Mouse (Mus musculus): ENCODE measurements around the gene Dab2. TPM values are rescaled to one million over a fixed set of nuclear protein-coding genes. Genes with fewer than 3 reads are reported as not detected.

Gene Dab2
- polyA plus RNA-seq, 1 experiment, result 11.7 TPM

DNA sequence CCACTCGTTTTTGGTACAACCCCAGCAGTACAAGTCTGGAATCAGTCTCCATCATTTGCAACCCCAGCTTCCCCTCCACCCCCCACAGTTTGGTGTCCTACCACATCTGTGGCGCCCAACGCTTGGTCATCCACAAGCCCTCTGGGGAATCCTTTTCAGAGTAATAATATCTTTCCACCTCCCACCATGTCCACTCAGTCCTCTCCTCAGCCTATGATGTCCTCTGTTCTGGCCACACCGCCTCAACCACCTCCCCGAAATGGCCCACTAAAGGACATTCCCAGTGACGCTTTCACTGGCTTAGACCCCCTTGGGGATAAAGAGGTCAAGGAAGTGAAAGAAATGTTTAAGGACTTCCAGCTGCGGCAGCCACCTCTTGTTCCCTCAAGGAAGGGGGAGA lies 135.7 kb downstream of the Dab2 start:
- H3K4me1 ChIP-seq (ENCODE audit: control insufficient read depth, insufficient read depth, low read length), result no peaks in the 10 kb centered on the region
- H3K27ac ChIP-seq (ENCODE audit: insufficient read depth, low read length), result no peak overlapping the region
- H3K4me3 ChIP-seq (ENCODE audit: insufficient read depth, low read length), result no peak overlapping the region
- TF ChIP-seq POLR2A (IDR thresholded peaks at IDR 0.05; ENCODE audit: extremely low read depth, insufficient read depth, low read length) (no peak), CTCF (IDR thresholded peaks at IDR 0.05; ENCODE audit: extremely low read depth, insufficient read depth, low read length) (no peak)

DNA sequence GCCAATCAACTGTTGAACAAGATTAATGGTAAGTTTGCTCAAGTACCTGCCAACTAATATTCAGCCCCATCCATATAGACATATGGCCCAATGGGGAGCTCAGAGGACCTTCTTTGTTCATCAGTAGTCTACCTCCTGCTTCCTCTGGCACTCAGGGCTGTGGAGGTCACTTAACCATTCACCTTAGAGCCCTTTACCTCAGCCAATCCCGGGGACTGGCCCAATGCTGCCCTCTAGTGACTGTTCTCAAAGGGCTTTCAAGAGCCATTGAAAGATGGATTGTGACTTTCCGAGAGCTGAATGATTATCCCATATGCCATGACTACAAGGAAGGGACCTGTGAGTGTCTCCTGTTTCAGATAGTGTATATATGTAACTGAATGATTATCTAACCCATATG lies 136.2 kb downstream of the Dab2 start:
- Histone ChIP-seq H3K4me1 (ENCODE audit: control insufficient read depth, insufficient read depth, low read length) (no peaks in the 10 kb centered on the region), H3K27ac (ENCODE audit: insufficient read depth, low read length) (no peak overlapping the region), H3K4me3 (ENCODE audit: insufficient read depth, low read length) (no peak overlapping the region)
- no peak for TF ChIP-seq POLR2A (IDR thresholded peaks at IDR 0.05; ENCODE audit: extremely low read depth, insufficient read depth, low read length)
- peak; percentile 56; the same call in 1 of the 2 replicates for TF ChIP-seq CTCF (IDR thresholded peaks at IDR 0.05; ENCODE audit: extremely low read depth, insufficient read depth, low read length)

DNA sequence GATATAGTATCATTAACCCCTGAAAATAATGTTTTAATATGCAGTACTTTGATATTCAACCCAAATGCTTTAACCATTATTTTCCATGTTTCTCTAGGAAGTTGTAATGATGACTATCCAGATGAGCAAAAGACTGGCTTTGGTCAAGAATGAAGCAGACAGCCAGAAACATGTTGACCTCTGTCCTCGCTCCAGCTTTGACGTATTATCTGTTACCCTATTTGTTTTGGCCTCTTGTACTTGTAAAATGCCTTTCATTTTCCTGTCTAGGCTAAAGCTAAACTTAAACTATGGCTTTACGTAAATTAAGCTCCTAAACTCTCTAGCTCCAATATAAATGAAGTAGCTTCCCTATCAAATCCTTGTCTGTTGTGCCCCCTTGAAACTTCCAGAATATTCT lies 139.1 kb downstream of the Dab2 start:
- Histone ChIP-seq H3K4me1 (ENCODE audit: control insufficient read depth, insufficient read depth, low read length) (no peaks in the 10 kb centered on the region), H3K27ac (ENCODE audit: insufficient read depth, low read length) (no peak overlapping the region), H3K4me3 (ENCODE audit: insufficient read depth, low read length) (no peak overlapping the region)
- TF ChIP-seq CTCF (IDR thresholded peaks at IDR 0.05; ENCODE audit: extremely low read depth, insufficient read depth, low read length) (no peak), POLR2A (IDR thresholded peaks at IDR 0.05; ENCODE audit: extremely low read depth, insufficient read depth, low read length) (no peak)

DNA sequence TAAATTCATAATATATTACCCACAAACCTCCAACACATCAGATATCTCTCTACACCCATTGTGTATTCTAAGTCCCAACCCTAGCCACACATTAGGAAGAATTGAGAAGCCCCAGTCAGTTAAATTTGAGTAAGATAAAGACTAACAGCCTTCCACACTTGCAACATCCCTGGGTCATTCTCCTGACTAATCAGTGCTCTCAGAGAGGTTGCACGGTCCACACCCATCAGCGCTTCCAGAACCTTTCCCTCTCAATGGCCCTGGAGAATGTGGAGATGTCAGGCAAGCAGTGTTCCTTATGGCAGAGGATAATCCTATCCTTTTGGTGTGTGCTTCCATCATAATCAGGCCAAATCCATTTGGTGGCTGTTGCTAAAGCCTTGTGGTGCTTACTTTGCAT lies 144.9 kb downstream of the Dab2 start:
- TF ChIP-seq CTCF (IDR thresholded peaks at IDR 0.05; ENCODE audit: extremely low read depth, insufficient read depth, low read length) (no peak), POLR2A (IDR thresholded peaks at IDR 0.05; ENCODE audit: extremely low read depth, insufficient read depth, low read length) (no peak)
- Histone ChIP-seq H3K4me3 (ENCODE audit: insufficient read depth, low read length) (no peak overlapping the region), H3K4me1 (ENCODE audit: control insufficient read depth, insufficient read depth, low read length) (no peaks in the 10 kb centered on the region), H3K27ac (ENCODE audit: insufficient read depth, low read length) (no peak overlapping the region)

DNA sequence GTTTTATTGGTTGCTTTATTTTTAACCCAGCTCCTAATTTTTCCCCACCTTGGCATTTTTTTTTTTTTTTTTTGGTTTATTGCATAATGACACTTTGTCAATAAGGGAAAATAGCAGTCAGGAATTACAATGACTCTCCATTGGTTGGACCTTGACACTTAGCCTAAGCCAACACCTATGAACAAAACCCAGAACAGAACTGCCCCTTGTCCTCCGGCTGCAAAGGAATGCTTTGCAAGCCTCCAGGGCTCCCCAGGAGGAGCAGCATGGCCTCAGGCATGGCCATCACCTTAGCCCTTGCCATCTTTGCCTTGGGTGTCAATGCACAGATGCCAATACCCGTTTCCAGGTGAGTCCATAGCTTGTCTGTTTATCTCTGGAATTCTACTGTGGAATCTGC lies 145.5 kb downstream of the Dab2 start, which contains the start of gene C9:
TSS of gene C9 (plus strand) at position 193 of the 400 bp plus-strand sequence.
- no peak for TF ChIP-seq CTCF (IDR thresholded peaks at IDR 0.05; ENCODE audit: extremely low read depth, insufficient read depth, low read length)
- no peak for TF ChIP-seq POLR2A (IDR thresholded peaks at IDR 0.05; ENCODE audit: extremely low read depth, insufficient read depth, low read length)
- Histone ChIP-seq H3K27ac (ENCODE audit: insufficient read depth, low read length) (no peak within 1 kb of the TSS), H3K4me3 (ENCODE audit: insufficient read depth, low read length) (no peak within 1 kb of the TSS), H3K4me1 (ENCODE audit: control insufficient read depth, insufficient read depth, low read length) (no peaks in the 10 kb centered on the region)

DNA sequence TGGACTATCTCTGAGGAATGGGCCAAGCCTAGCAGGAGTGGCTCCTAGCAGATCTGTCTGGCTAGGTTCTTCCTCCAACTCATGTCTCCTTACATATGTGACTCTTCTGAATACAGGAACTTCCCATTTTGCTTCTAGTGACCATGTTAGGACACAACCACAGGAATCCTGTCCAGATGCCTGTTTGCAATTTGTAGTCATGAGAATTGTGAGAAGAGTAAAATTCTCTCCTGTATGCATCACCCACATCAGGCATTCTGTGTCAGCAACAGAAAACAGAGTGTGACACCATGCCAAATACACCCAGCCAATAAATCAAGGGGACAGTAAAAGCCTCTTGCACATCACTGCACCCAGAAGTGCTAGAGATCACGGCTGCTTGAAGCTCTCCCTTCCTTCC lies 146.6 kb downstream of the Dab2 start:
- no peak overlapping the region for H3K27ac ChIP-seq (ENCODE audit: insufficient read depth, low read length)
- TF ChIP-seq POLR2A (IDR thresholded peaks at IDR 0.05; ENCODE audit: extremely low read depth, insufficient read depth, low read length) (no peak), CTCF (IDR thresholded peaks at IDR 0.05; ENCODE audit: extremely low read depth, insufficient read depth, low read length) (no peak)
- no peaks in the 10 kb centered on the region for H3K4me1 ChIP-seq (ENCODE audit: control insufficient read depth, insufficient read depth, low read length)
- no peak overlapping the region for H3K4me3 ChIP-seq (ENCODE audit: insufficient read depth, low read length)

DNA sequence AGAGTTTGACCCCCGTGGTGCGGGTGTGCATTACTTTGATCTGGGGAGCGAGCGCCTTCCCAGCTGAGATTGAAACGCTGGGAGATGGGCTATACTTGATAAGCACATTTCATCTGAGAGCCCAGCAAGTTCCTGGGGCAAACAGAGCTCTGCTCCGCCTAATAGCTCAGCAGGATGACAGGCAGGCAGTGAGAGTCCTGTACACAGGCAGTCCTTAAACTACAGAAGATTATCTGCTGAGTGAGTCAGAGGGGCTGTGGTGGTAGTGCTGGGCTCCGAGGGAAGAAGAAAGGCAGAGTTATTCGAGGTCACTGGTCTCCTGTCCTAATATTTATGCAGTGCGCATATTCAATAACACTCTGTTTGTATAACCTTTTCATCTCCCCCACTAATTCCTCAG lies 149.3 kb downstream of the Dab2 start:
- TF ChIP-seq POLR2A (IDR thresholded peaks at IDR 0.05; ENCODE audit: extremely low read depth, insufficient read depth, low read length) (no peak), CTCF (IDR thresholded peaks at IDR 0.05; ENCODE audit: extremely low read depth, insufficient read depth, low read length) (no peak)
- H3K4me3 ChIP-seq (ENCODE audit: insufficient read depth, low read length), result no peak overlapping the region
- no peak overlapping the region for H3K27ac ChIP-seq (ENCODE audit: insufficient read depth, low read length)
- H3K4me1 ChIP-seq (ENCODE audit: control insufficient read depth, insufficient read depth, low read length), result no peaks in the 10 kb centered on the region

DNA sequence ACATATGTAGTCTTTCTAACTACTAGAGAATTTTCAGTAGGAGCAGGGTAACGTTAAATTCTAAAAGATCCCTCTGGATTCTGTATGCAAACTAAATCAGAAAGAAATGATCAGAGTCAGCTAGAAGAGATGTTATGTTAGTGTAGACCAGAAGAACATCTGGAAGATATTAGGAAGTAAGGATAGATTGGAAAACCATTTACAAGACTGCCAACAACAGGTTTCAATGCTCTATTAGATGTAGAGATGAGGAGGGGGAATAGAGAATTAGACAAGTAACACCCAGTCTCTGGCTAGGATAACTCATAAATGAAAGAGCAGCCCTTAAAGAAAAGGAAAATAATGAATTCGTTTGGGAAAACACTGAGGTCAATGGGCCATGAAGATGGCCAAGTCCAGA lies 154.9 kb downstream of the Dab2 start:
- TF ChIP-seq CTCF (IDR thresholded peaks at IDR 0.05; ENCODE audit: extremely low read depth, insufficient read depth, low read length) (no peak), POLR2A (IDR thresholded peaks at IDR 0.05; ENCODE audit: extremely low read depth, insufficient read depth, low read length) (no peak)
- no peak overlapping the region for H3K27ac ChIP-seq (ENCODE audit: insufficient read depth, low read length)
- no peaks in the 10 kb centered on the region for H3K4me1 ChIP-seq (ENCODE audit: control insufficient read depth, insufficient read depth, low read length)
- H3K4me3 ChIP-seq (ENCODE audit: insufficient read depth, low read length), result no peak overlapping the region

DNA sequence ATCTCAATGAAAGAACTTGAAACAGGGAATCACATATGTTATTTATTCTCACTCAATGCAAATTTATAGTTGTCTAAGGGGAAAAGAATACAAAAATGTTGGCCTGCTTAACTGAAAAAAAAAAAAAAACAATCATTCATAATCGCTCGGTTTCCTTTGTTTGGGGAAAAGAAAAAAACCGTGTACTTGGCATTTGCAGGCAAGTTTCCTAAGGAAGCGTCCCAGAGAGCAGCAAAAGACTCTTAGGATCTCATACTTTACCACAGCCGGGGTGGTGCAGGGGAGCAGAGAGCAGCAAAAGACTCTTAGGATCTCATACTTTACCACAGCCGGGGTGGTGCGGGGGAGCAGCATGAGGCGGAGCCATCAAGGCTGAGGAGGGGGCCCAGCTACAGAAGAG lies 161.8 kb downstream of the Dab2 start:
- no peak overlapping the region for H3K27ac ChIP-seq (ENCODE audit: insufficient read depth, low read length)
- TF ChIP-seq CTCF (IDR thresholded peaks at IDR 0.05; ENCODE audit: extremely low read depth, insufficient read depth, low read length), result no peak
- no peak for TF ChIP-seq POLR2A (IDR thresholded peaks at IDR 0.05; ENCODE audit: extremely low read depth, insufficient read depth, low read length)
- H3K4me3 ChIP-seq (ENCODE audit: insufficient read depth, low read length), result no peak overlapping the region
- H3K4me1 ChIP-seq (ENCODE audit: control insufficient read depth, insufficient read depth, low read length), result no peaks in the 10 kb centered on the region

DNA sequence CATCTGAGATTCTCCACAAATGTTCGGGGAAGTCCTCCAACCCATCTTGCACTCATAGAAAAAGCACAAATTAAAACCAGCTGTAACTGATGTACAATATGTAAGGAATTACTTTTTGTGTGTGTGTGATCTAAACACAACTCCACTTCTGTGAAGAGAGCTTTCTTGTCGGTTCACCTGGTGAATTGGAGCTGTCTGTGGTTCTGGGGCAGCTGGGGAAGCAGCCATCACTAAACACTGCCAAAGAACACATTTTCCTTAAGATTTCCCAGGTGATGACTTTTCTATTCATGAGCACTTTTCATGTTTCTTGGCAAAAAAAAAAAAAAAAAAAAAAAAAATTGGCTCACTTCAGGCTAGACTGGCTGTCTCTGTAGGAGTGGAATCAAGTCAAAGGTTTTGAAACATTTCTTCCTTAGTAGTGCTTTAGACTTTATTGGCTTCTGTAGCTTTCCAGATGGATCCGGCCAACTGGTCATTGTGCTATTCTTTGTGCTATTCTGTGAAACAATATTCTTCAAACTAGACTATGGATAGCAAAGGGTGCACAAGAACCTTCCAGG lies 163.9 kb downstream of the Dab2 start:
- no peak overlapping the region for H3K4me3 ChIP-seq (ENCODE audit: insufficient read depth, low read length)
- TF ChIP-seq POLR2A (IDR thresholded peaks at IDR 0.05; ENCODE audit: extremely low read depth, insufficient read depth, low read length) (no peak), CTCF (IDR thresholded peaks at IDR 0.05; ENCODE audit: extremely low read depth, insufficient read depth, low read length) (no peak)
- H3K4me1 ChIP-seq (ENCODE audit: control insufficient read depth, insufficient read depth, low read length), result no peaks in the 10 kb centered on the region
- no peak overlapping the region for H3K27ac ChIP-seq (ENCODE audit: insufficient read depth, low read length)
